Mouse (Mus musculus) ES-E14 (cell line): Measurements from ENCODE around the gene Tbc1d8. TPM values are rescaled to one million over a fixed set of nuclear protein-coding genes. Genes with fewer than 3 reads are reported as not detected.

Experiments
- DNase-seq: peaks from one replicate; pipeline ENCODE4 v3.0.0-alpha.2; 2013; ENCODE audit warnings: low read depth, low spot score
- H3K27ac ChIP-seq: 2 replicates; pipeline ENCODE4 v1.5.1; 2012; ENCODE audit warnings: low read depth, mild to moderate bottlenecking, low read length, moderate library complexity, mixed read lengths; ENCODE audit not compliant: poor library complexity, insufficient read depth, severe bottlenecking
- H3K36me3 ChIP-seq: 2 replicates; pipeline ENCODE4 v1.6.1; 2012; ENCODE audit warnings: mild to moderate bottlenecking, low read length, moderate library complexity, mixed read lengths; ENCODE audit not compliant: control insufficient read depth, poor library complexity, insufficient read depth, severe bottlenecking
- H3K4me1 ChIP-seq, 2 experiments: fragments of 150-350 bp in 1 of 2; sonication (generic) in 1 of 2; 2 replicates each; pipeline ENCODE4 v1.6.1; 2012; ENCODE audit warnings: low read length in 2 of 2, mild to moderate bottlenecking in 1 of 2, mixed read lengths in 1 of 2; ENCODE audit not compliant: control insufficient read depth in 2 of 2, insufficient read depth in 2 of 2, poor library complexity in 1 of 2
- H3K4me3 ChIP-seq, 2 experiments: fragments of 150-350 bp in 1 of 2; sonication (generic) in 1 of 2; 2 replicates each; pipeline ENCODE4 v1.5.1; 2012; ENCODE audit warnings: low read length in 2 of 2, low read depth in 1 of 2, mild to moderate bottlenecking in 1 of 2, mixed read lengths in 1 of 2; ENCODE audit not compliant: insufficient read depth in 1 of 2, poor library complexity in 1 of 2, severe bottlenecking in 1 of 2
- H3K9ac ChIP-seq: 2 replicates; pipeline ENCODE4 v1.6.1; 2012; ENCODE audit warnings: low read depth, mild to moderate bottlenecking, low read length, mixed read lengths; ENCODE audit not compliant: poor library complexity, insufficient read depth, severe bottlenecking
- H3K9me3 ChIP-seq: fragments of 150-350 bp; sonication (generic); 2 replicates; pipeline ENCODE4 v1.6.1; 2012; ENCODE audit warnings: low read depth, mild to moderate bottlenecking, low read length; ENCODE audit not compliant: control insufficient read depth, insufficient read depth
- CHD2 ChIP-seq: IDR thresholded peaks from 2 replicates; pipeline ENCODE4 v1.6.1; 2014; ENCODE audit warnings: mild to moderate bottlenecking, low read depth, low read length, inconsistent platforms
- HCFC1 ChIP-seq: IDR thresholded peaks from 2 replicates; pipeline ENCODE4 v1.6.1; 2012; ENCODE audit warnings: low read length, inconsistent platforms, borderline replicate concordance; ENCODE audit not compliant: insufficient read depth
- MAFK ChIP-seq: IDR thresholded peaks from 2 replicates; pipeline ENCODE4 v1.6.1; 2014; ENCODE audit warnings: mild to moderate bottlenecking, low read depth, low read length, inconsistent platforms; ENCODE audit not compliant: insufficient read depth
- ZC3H11A ChIP-seq: IDR thresholded peaks from 2 replicates; pipeline ENCODE4 v1.6.1; 2012; ENCODE audit warnings: low read depth, mild to moderate bottlenecking, inconsistent platforms, low read length, borderline replicate concordance
- ZNF384 ChIP-seq: IDR thresholded peaks from 2 replicates; pipeline ENCODE4 v1.6.1; 2012; ENCODE audit warnings: low read depth, low read length, inconsistent platforms
- in situ Hi-C, 2 experiments: fragments of 600-800 bp; cut with MboI; formaldehyde crosslinking; loops; one replicate each; pipeline ENCODE4 v1.15.1; 2025; ENCODE audit warnings: low sequenced_read_pairs in 2 of 2, inconsistent platforms in 1 of 2; ENCODE audit not compliant: unreplicated experiment in 2 of 2
- total RNA-seq: library from RNA; depleted of rRNA; stranded (reverse); fragments of 300-350 nt; gene quantifications from 2 replicates; pipeline ENCODE4 v1.2.3, GENCODE M21; 2012; rRNA removed

Gene Tbc1d8
- total RNA-seq, 1 experiment, result 6.1 TPM

- Histone ChIP-seq H3K4me1 (no peaks in the 10 kb centered on the region), H3K9me3 (no peaks in the 10 kb centered on the region), H3K27ac (no peak overlapping the region), H3K4me3 (no peak overlapping the region), H3K9ac (no peak overlapping the region), H3K36me3 (no peaks in the 10 kb centered on the region)
- TF ChIP-seq ZC3H11A, result no peak
- in situ Hi-C loops, result loop anchor here in 1 of 2 experiments (25.0 kb wide), 1 partner anchor 315 kb away; no protein-coding TSS in a partner anchor
- DNase-seq, result no peak
Measured at GRCm38 (mm10) chr1:39327546-39327945, 151.0 kb downstream of the Tbc1d8 start.

- Histone ChIP-seq H3K9ac (no peak overlapping the region), H3K27ac (no peak overlapping the region), H3K4me1 (no peaks in the 10 kb centered on the region), H3K4me3 (no peak overlapping the region), H3K36me3 (no peaks in the 10 kb centered on the region), H3K9me3 (no peaks in the 10 kb centered on the region)
- DNase-seq, result no peak
- in situ Hi-C loops, result loop anchor here in 1 of 2 experiments (25.0 kb wide), 1 partner anchor 313 kb away; no protein-coding TSS in a partner anchor
- no peak for TF ChIP-seq HCFC1
- no peak for TF ChIP-seq ZC3H11A
- no peak for TF ChIP-seq ZNF384
- no peak for TF ChIP-seq MAFK
- TF ChIP-seq CHD2, result no peak
Measured at GRCm38 (mm10) chr1:39325228-39325627, 153.3 kb downstream of the Tbc1d8 start.

DNA sequence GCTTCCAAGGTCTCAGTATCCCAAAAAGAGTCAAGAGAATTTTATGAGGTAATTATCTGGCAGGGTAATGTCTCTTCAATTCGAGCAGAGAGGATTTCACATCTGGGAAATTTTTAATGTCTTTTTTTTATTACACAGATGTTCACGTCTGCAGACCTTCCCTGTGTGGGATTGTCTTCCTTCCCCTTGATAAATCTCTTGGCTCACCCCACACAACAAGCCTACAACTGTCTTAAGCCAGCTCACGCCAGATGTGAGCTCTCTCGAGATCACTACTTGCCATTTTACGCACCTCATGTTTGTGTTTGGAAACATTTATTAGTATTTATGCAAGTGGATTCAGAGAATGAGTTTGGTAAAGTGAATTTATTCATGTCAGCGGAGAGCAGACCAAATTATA lies 156.6 kb downstream of the Tbc1d8 start:
- TF ChIP-seq CHD2 (no peak), ZNF384 (no peak), MAFK (no peak), HCFC1 (no peak), ZC3H11A (no peak)
- no peaks in the 10 kb centered on the region for H3K9me3 ChIP-seq
- no peaks in the 10 kb centered on the region for H3K36me3 ChIP-seq
- H3K27ac ChIP-seq, result no peak overlapping the region
- no peak for DNase-seq
- H3K4me3 ChIP-seq, result no peak overlapping the region
- no peaks in the 10 kb centered on the region for H3K4me1 ChIP-seq
- in situ Hi-C loops, result no loop called here
- H3K9ac ChIP-seq, result no peak overlapping the region

Other genes starting within 250 kb of the Tbc1d8 start
- 1,395 and 1,593 TPM in 2 replicates for gene Rpl31, start 110.9 kb downstream of the Tbc1d8 start, total RNA-seq
- 17.8 and 21.7 TPM in 2 replicates for gene Cnot11, start 56.2 kb upstream of the Tbc1d8 start, total RNA-seq
- gene Rnf149, start 98.7 kb upstream of the Tbc1d8 start, total RNA-seq, result 57.6 and 61.7 TPM in 2 replicates
- gene Creg2, start 172.7 kb upstream of the Tbc1d8 start, total RNA-seq, result 0.22 and 0.48 TPM in 2 replicates
- not detected in 2 replicates for gene Rfx8, start 242.2 kb upstream of the Tbc1d8 start, total RNA-seq